Mouse (Mus musculus): Measurements from ENCODE around the gene Arhgap33. TPM values are rescaled to one million over a fixed set of nuclear protein-coding genes. Genes with fewer than 3 reads are reported as not detected.

Arhgap33 gene
- polyA plus RNA-seq, 1 experiment from 2014 or later, result 9.7 TPM

- no peak for DNase-seq (ENCODE audit: low spot score)
- Histone ChIP-seq H3K4me3 (ENCODE audit: low read depth, low read length) (no peak within 1 kb of the TSS), H3K9ac (ENCODE audit: low read depth, low read length) (no peak within 1 kb of the TSS), H3K9me3 (ENCODE audit: control insufficient read depth, low read length) (no peaks in the 10 kb centered on the region), H3K4me1 (ENCODE audit: control insufficient read depth, insufficient read depth, low read length) (peaks cover under 1% of the 10 kb centered on the region; the same call in 1 of the 2 replicates), H3K27me3 (replicated peaks; ENCODE audit: control insufficient read depth, insufficient read depth, low read length) (no peaks in the 10 kb centered on the region), H3K4me2 (ENCODE audit: low read depth, low read length) (peak within 1 kb of the TSS; percentile 65; the same call in 1 of the 2 replicates), H3K36me3 (ENCODE audit: control insufficient read depth, insufficient read depth, low read length) (peaks cover 49% of the 10 kb centered on the region), H3K27ac (replicated peaks; ENCODE audit: low read depth, low read length) (no peak within 1 kb of the TSS)
- 94% methylated on average over 12 of the region's 12 CpGs for WGBS
- ATAC-seq (ENCODE audit: low read depth), result no peak
These were observed 30.2 kb upstream of the Arhgap33 start, which contains the start of gene Igflr1 for GRCm38 (mm10) chr7:30564970-30565571. Gene Igflr1, plus strand, starts transcription at chr7:30565427.

DNA sequence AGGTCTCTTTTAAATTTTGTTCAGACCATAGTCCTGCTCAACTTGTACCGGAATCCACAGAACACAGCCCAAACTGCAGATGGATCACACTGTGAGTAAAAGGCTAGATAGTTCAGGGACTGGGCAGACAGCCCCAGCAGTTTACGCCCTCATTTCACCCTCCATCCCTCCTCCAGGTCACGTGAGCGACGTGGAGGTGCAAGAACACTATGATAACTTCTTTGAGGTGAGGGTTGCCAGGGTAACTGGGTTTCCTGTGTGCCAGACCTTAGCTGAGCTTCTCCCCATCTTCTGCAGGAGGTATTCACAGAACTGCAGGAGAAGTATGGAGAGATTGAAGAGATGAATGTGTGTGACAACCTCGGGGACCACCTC, 29.0 kb upstream of the Arhgap33 start:
- Histone ChIP-seq H3K36me3 (ENCODE audit: control insufficient read depth, insufficient read depth, low read length) (peaks cover 37% of the 10 kb centered on the region), H3K4me2 (ENCODE audit: low read depth, low read length) (peak overlapping the region; percentile 65), H3K4me3 (ENCODE audit: low read depth, low read length) (peak overlapping the region; percentile 88), H3K27me3 (replicated peaks; ENCODE audit: control insufficient read depth, insufficient read depth, low read length) (no peaks in the 10 kb centered on the region), H3K4me1 (ENCODE audit: control insufficient read depth, insufficient read depth, low read length) (peaks cover 4% of the 10 kb centered on the region; the same call in 1 of the 2 replicates), H3K9me3 (ENCODE audit: control insufficient read depth, low read length) (no peaks in the 10 kb centered on the region), H3K9ac (ENCODE audit: low read depth, low read length) (peak overlapping the region; percentile 85), H3K27ac (replicated peaks; ENCODE audit: low read depth, low read length) (peak overlapping the region; percentile 62; the same call in 1 of the 2 replicates)
- 26% methylated on average over 6 of the region's 6 CpGs for WGBS
- no peak for ATAC-seq (ENCODE audit: low read depth)
- no peak for DNase-seq (ENCODE audit: low spot score)

DNA sequence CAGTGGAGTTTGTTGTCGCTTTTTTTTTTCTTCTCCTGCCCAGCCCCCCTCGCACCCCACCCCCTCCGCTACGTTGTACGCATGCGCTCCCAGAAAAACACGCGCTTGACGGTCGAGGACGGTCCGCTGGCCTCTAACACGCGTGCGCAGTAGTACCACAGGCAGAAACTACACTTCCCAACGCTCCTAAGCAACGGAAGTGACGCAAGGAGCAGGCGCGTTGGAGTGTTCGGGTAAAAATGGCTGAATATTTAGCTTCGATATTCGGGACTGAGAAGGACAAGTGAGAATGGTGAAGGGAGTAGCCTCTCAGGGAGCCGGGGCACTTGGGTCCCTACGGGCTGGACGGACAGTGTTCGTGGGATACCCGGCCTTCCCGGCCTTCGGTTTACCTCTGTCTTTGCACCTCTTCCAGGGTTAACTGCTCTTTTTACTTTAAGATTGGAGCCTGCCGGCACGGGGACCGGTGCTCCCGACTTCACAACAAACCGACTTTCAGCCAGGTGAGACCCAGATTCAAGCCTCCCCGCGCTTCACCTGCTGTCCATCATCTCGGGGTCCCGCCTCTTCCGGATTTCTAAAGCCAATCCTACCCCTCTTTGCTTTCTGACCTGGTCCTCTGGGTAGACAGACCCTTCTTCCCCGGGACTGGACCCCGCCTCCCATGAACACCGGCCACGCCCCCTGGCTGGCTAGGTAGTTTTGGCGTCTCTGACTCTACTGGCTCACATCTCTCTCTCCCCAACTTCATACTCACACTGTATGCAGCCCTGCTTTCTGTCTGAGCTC, 28.5 kb upstream of the Arhgap33 start, which contains the start of the genes U2af1l4, Gm49396 and Psenen:
U2af1l4 (plus strand) TSS at position 185 of the 789 bp plus-strand sequence.
Gm49396 (plus strand) TSS at position 228 of the 789 bp plus-strand sequence.
Psenen (minus strand) TSS at position 511 of the 789 bp plus-strand sequence.
- WGBS, result under 1% methylated on average over 41 of the region's 45 CpGs

DNA sequence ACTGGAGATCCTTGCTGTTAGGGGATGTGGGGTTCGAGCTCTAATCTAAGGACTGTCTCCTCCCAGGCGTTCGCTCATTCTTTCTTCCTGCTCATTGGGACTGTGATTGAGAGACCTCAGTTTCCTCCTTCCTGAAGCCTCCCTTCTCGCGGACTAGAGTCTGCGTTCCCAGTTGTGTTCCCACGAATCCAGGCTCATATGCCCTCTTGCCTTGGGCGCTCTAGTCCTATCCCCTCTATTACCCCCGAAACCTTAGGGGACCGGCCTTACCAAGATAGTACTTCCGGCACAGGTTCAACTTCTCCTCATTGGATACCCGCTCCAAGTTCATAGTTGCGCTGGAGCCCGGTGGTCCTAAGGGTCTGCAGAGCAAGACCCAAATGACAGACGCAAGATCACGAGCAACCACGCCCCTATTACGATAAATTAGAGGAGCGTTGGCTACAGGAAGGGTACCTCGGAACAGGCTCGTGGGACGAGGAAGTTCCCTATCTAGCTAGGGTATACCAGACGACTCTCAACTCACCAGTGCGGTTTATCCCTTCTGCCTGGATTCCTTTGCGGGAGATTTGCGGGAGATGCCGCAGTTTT, 27.8 kb upstream of the Arhgap33 start:
- WGBS, result 1% methylated on average over 27 of the region's 27 CpGs
- H3K27me3 ChIP-seq (replicated peaks; ENCODE audit: control insufficient read depth, insufficient read depth, low read length), result no peaks in the 10 kb centered on the region
- peaks cover 13% of the 10 kb centered on the region for H3K4me1 ChIP-seq (ENCODE audit: control insufficient read depth, insufficient read depth, low read length)
- H3K9me3 ChIP-seq (ENCODE audit: control insufficient read depth, low read length), result no peaks in the 10 kb centered on the region
- no peak for ATAC-seq (ENCODE audit: low read depth)
- H3K27ac ChIP-seq (replicated peaks; ENCODE audit: low read depth, low read length), result peak overlapping the region; percentile 69
- H3K4me2 ChIP-seq (ENCODE audit: low read depth, low read length), result peak overlapping the region; percentile 65
- DNase-seq (ENCODE audit: low spot score), result peak; percentile 34
- H3K36me3 ChIP-seq (ENCODE audit: control insufficient read depth, insufficient read depth, low read length), result peaks cover 32% of the 10 kb centered on the region
- H3K4me3 ChIP-seq (ENCODE audit: low read depth, low read length), result peak overlapping the region; percentile 88
- peak overlapping the region; percentile 85 for H3K9ac ChIP-seq (ENCODE audit: low read depth, low read length)

More for the DNA sequence above, 28.5 kb upstream of the Arhgap33 start, which contains the start of the genes U2af1l4, Gm49396 and Psenen:
- H3K9ac ChIP-seq (ENCODE audit: low read depth, low read length), result peak within 1 kb of the TSS; percentile 85
- H3K27ac ChIP-seq (replicated peaks; ENCODE audit: low read depth, low read length), result peak within 1 kb of the TSS; percentile 96
- peak within 1 kb of the TSS; percentile 65 for H3K4me2 ChIP-seq (ENCODE audit: low read depth, low read length)
- DNase-seq (ENCODE audit: low spot score) (peak; percentile 99), ATAC-seq (ENCODE audit: low read depth) (peak; percentile 89)
- H3K9me3 ChIP-seq (ENCODE audit: control insufficient read depth, low read length), result no peaks in the 10 kb centered on the region
- no peaks in the 10 kb centered on the region for H3K27me3 ChIP-seq (replicated peaks; ENCODE audit: control insufficient read depth, insufficient read depth, low read length)
- peaks cover 31% of the 10 kb centered on the region for H3K36me3 ChIP-seq (ENCODE audit: control insufficient read depth, insufficient read depth, low read length)
- H3K4me1 ChIP-seq (ENCODE audit: control insufficient read depth, insufficient read depth, low read length), result peaks cover 10% of the 10 kb centered on the region
- peak within 1 kb of the TSS; percentile 88 for H3K4me3 ChIP-seq (ENCODE audit: low read depth, low read length)

GRCm38 (mm10) chr7:30560296-30560695, 25.4 kb upstream of the Arhgap33 start:
- Histone ChIP-seq H3K4me3 (ENCODE audit: low read depth, low read length) (0 out of 2 replicates have a peak overlapping the region, but pooled peaks have one; percentile 75), H3K27me3 (replicated peaks; ENCODE audit: control insufficient read depth, insufficient read depth, low read length) (no peaks in the 10 kb centered on the region), H3K36me3 (ENCODE audit: control insufficient read depth, insufficient read depth, low read length) (peaks cover 36% of the 10 kb centered on the region), H3K4me1 (ENCODE audit: control insufficient read depth, insufficient read depth, low read length) (peaks cover 13% of the 10 kb centered on the region), H3K9me3 (ENCODE audit: control insufficient read depth, low read length) (no peaks in the 10 kb centered on the region), H3K4me2 (ENCODE audit: low read depth, low read length) (peak overlapping the region; percentile 83), H3K9ac (ENCODE audit: low read depth, low read length) (no peak overlapping the region), H3K27ac (replicated peaks; ENCODE audit: low read depth, low read length) (0 out of 2 replicates have a peak overlapping the region, but pooled peaks have one; percentile 63)
- ATAC-seq (ENCODE audit: low read depth), result no peak
- DNase-seq (ENCODE audit: low spot score), result no peak
- WGBS, result 75% methylated on average over 2 of the region's 2 CpGs

DNA sequence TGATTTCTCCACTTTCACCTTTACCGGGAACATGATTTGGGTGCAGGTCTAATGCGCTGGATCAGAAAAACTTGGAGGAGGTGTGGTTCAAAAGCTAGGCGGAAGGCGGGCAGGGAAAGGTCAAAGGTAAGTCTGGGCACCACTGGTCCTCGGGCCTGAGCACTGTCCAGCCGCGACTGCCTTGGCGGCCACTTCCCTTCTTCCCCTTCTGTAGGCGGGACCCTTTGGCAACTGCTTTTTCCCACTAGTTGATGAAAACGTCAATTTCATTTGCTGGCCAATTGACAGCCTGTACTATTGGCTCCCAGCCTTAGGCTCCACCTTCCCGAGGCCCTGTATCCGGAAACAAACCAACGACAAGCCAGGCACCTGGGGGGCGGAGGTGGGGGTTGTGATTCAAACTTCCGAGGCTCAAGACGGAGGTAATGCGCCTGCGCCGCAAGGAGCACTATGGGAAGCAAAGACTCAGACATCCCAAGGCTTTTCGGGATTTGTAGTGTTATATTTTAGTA, 24.6 kb upstream of the Arhgap33 start, which contains the start of gene Lin37:
Lin37 (minus strand) TSS at position 396 of the 512 bp plus-strand sequence.
- DNase-seq (ENCODE audit: low spot score), result peak; percentile 99
- Histone ChIP-seq H3K36me3 (ENCODE audit: control insufficient read depth, insufficient read depth, low read length) (peaks cover 36% of the 10 kb centered on the region), H3K27ac (replicated peaks; ENCODE audit: low read depth, low read length) (0 out of 2 replicates have a peak within 1 kb of the TSS, but pooled peaks have one; percentile 63), H3K27me3 (replicated peaks; ENCODE audit: control insufficient read depth, insufficient read depth, low read length) (no peaks in the 10 kb centered on the region), H3K9ac (ENCODE audit: low read depth, low read length) (peak within 1 kb of the TSS; percentile 71), H3K4me3 (ENCODE audit: low read depth, low read length) (peak within 1 kb of the TSS; percentile 75), H3K4me2 (ENCODE audit: low read depth, low read length) (peak within 1 kb of the TSS; percentile 83), H3K4me1 (ENCODE audit: control insufficient read depth, insufficient read depth, low read length) (peaks cover 13% of the 10 kb centered on the region), H3K9me3 (ENCODE audit: control insufficient read depth, low read length) (no peaks in the 10 kb centered on the region)
- 0% methylated on average over 20 of the region's 20 CpGs for WGBS
- peak; percentile 89 for ATAC-seq (ENCODE audit: low read depth)

DNA sequence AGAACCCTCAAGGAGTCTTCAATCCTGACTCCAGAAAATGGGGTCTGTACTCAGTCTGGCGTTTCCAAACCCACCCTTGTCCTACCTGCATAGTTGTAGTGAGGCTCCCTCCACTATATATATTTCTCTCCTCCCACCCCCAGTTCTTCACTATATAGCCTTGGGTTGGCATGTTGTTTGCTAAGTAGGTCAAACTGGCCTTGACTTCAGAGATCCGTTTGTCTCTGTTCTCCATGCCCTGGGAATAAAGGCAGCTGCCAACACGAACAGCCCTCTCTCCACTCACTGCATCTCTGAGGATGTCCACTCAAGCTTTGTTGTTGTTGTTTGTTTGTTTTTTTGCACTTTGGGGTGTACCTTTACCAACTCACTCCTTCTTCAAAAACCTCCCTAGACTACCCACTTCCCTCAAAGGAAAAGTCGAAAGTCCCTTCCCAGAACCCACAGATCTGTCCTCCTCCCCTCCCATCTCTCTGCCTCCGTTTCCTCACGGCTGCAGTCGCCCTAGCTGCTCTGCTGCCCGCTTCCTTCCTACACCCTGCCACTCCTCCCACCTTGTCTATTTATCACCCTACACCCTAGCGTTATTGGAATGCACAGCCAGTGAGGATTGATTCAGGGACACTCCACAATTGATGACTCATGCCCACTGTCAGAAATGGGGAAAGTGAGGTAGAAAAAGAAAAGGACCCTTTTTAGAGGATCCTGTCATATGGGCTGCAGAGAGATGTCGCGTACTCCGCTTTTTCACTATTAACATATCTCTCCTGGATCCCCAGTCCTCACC, 24.0 kb upstream of the Arhgap33 start:
- DNase-seq (ENCODE audit: low spot score) (no peak), ATAC-seq (ENCODE audit: low read depth) (no peak)
- Histone ChIP-seq H3K27ac (replicated peaks; ENCODE audit: low read depth, low read length) (no peak overlapping the region), H3K4me2 (ENCODE audit: low read depth, low read length) (peak overlapping the region; percentile 83), H3K27me3 (replicated peaks; ENCODE audit: control insufficient read depth, insufficient read depth, low read length) (no peaks in the 10 kb centered on the region), H3K4me1 (ENCODE audit: control insufficient read depth, insufficient read depth, low read length) (peaks cover 13% of the 10 kb centered on the region), H3K9ac (ENCODE audit: low read depth, low read length) (peak overlapping the region; percentile 71), H3K36me3 (ENCODE audit: control insufficient read depth, insufficient read depth, low read length) (peaks cover 37% of the 10 kb centered on the region), H3K4me3 (ENCODE audit: low read depth, low read length) (peak overlapping the region; percentile 75), H3K9me3 (ENCODE audit: control insufficient read depth, low read length) (no peaks in the 10 kb centered on the region)
- WGBS, result 14% methylated on average over 12 of the region's 12 CpGs
